Mouse (Mus musculus) left cerebral cortex, postnatal 14 days (tissue): ENCODE measurements at regions not wholly inside any gene's neighbourhood (a gene's known extent, or its start where the extent isn't known, plus 50 kb on each side); places are given as distances from the start of the nearest gene placed in this dataset.
A peak's percentile ranks its signal among the peaks of the same experiment; 100 is the strongest.

ENCODE experiments used
- DNase-seq, 2 experiments: peaks; one replicate each; pipeline ENCODE4 v3.0.0; 2021 to 2022; ENCODE audit warnings: low spot score in 2 of 2, mixed read lengths in 1 of 2
- intact Hi-C: fragments of 180-260 bp; cut with DNase I; formaldehyde crosslinking; loops from one replicate; pipeline ENCODE4 v1.15.1; 2025

GRCm38 (mm10) chrX:109354633-109355032, 158.1 kb downstream of the Gm6377 start:
- no peak for DNase-seq
- intact Hi-C loops: loop anchor here (10.0 kb wide), 2 partner anchors 260 to 490 kb away; partner anchors contain the start of gene Sh3bgrl

DNA sequence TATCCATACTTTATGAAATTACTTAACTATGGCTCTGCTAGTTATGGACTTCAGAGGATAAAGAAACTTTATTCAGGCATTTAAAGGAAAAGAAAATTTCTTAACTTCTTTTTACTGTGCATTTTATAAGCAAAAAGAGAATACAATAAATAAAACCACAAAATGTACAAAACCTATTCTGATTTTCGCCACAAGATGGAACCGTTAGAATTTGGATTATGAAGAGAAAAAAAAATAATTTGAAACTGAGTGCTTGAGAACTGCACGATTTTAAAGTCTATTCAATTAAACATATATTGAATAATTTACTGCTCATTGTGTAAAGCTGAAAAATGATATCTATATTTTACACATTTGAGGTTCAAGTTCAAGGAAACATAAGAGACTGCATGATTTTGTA, 196.4 kb downstream of the Gm6377 start:
- DNase-seq: peak in 1 of 2 experiments; percentile 2
- intact Hi-C loops: loop anchor here (5.0 kb wide), 1 partner anchor 1659 kb away; no protein-coding TSS in a partner anchor

- DNase-seq: no peak
- intact Hi-C loops: no loop called here
Measured at GRCm38 (mm10) chrX:109442932-109443331, 246.4 kb downstream of the Gm6377 start.
